Comparison of ENCODE assay signal across 9 mouse cellular contexts in genomic region chr10:53863486-53864357, GRCm38 (mm10).
DNase-seq lines count a peak whose midpoint lies in the region; ATAC-seq and TF ChIP-seq lines count a peak whose summit lies in the region.
"Had no signal": no experiment of that assay in that cellular context is flagged by ENCODE, and none has a peak within 500 bp of the region (broad histone marks: within the 10 kb centered on the region; RNA-seq: fewer than 3 reads in every experiment).

No protein-coding gene starts in this region.

- H3K9me3 ChIP-seq in liver, embryonic 12.5 days (replicated peaks), result no peaks in the 10 kb centered on the region
- H3K9me3 ChIP-seq in stomach, postnatal 0 days (ENCODE audit: control insufficient read depth, low read length), result no peaks in the 10 kb centered on the region
- H3K9me3 ChIP-seq: embryonic facial prominence, embryonic 13.5 days had no signal

- no peak overlapping the region for H3K27ac ChIP-seq in liver, embryonic 12.5 days
- no peak overlapping the region for H3K27ac ChIP-seq in stomach, postnatal 0 days (replicated peaks)
- H3K27ac ChIP-seq: embryonic facial prominence, embryonic 13.5 days had no signal

- TF ChIP-seq EP300 in stomach, postnatal 0 days (optimal IDR thresholded peaks at IDR 0.05), result no peak

- H3K27me3 ChIP-seq in liver, embryonic 12.5 days (replicated peaks), result no peaks in the 10 kb centered on the region
- H3K27me3 ChIP-seq in stomach, postnatal 0 days (ENCODE audit: control insufficient read depth, insufficient read depth, low read length), result no peaks in the 10 kb centered on the region
- H3K27me3 ChIP-seq: embryonic facial prominence, embryonic 13.5 days had no signal

- no peaks in the 10 kb centered on the region for H3K36me3 ChIP-seq in liver, embryonic 12.5 days
- H3K36me3 ChIP-seq in stomach, postnatal 0 days (ENCODE audit: control insufficient read depth, insufficient read depth, low read length), result no peaks in the 10 kb centered on the region
- H3K36me3 ChIP-seq: embryonic facial prominence, embryonic 13.5 days had no signal

- WGBS in liver, embryonic 12.5 days (ENCODE audit: insufficient replicate concordance), result 42% methylated on average over 7 of the region's 7 CpGs
- WGBS in stomach, postnatal 0 days, result 41% methylated on average over 7 of the region's 7 CpGs

- no peak overlapping the region for H3K4me3 ChIP-seq in liver, embryonic 12.5 days
- no peak overlapping the region for H3K4me3 ChIP-seq in stomach, postnatal 0 days (ENCODE audit: low read depth, low read length)
- H3K4me3 ChIP-seq: embryonic facial prominence, embryonic 13.5 days had no signal

- no peak overlapping the region for H3K4me2 ChIP-seq in liver, embryonic 12.5 days
- H3K4me2 ChIP-seq in stomach, postnatal 0 days (replicated peaks; ENCODE audit: low read depth), result no peak overlapping the region
- H3K4me2 ChIP-seq: embryonic facial prominence, embryonic 13.5 days had no signal

- H3K9ac ChIP-seq in liver, embryonic 12.5 days, result no peak overlapping the region
- no peak overlapping the region for H3K9ac ChIP-seq in stomach, postnatal 0 days (ENCODE audit: low read length)
- H3K9ac ChIP-seq: embryonic facial prominence, embryonic 13.5 days had no signal

- H3K4me1 ChIP-seq in liver, embryonic 12.5 days, result no peaks in the 10 kb centered on the region
- no peaks in the 10 kb centered on the region for H3K4me1 ChIP-seq in stomach, postnatal 0 days (replicated peaks; ENCODE audit: control insufficient read depth, insufficient read depth)
- H3K4me1 ChIP-seq: embryonic facial prominence, embryonic 13.5 days had no signal

- TF ChIP-seq CTCF in stomach, postnatal 0 days (IDR thresholded peaks at IDR 0.05; ENCODE audit: low read depth), result peak; percentile 90

- ATAC-seq in common myeloid progenitor, adult 5-6 weeks (replicated peaks; ENCODE audit: low read depth, poor library complexity, severe bottlenecking), result peak; percentile 88
- ATAC-seq in granulocyte monocyte progenitor cell, adult 5-6 weeks (replicated peaks; ENCODE audit: poor library complexity, severe bottlenecking), result peak; percentile 76
- peak; percentile 40; the same call in 1 of the 2 replicates for ATAC-seq in liver, embryonic 12.5 days
- ATAC-seq in stomach, postnatal 0 days (ENCODE audit: low FRiP score, low TSS enrichment), result peak; percentile 29; the same call in 1 of the 2 replicates

- peak; percentile 71 for DNase-seq in A20 (ENCODE audit: low read depth, low spot score)
- peak; percentile 4 for DNase-seq in T-cell, adult 2 months (ENCODE audit: low spot score)
- peak; percentile 56 for DNase-seq in kidney, postnatal 14 days
- peak; percentile 38 for DNase-seq in neural tube, embryonic 10.5 days (ENCODE audit: extremely low spot score, low spot score)
- peak; percentile 68 for DNase-seq in stomach, postnatal 0 days (ENCODE audit: low spot score)

Comparison
In these comparisons a context has a peak if more than half of its experiments do, and no peak if none do; other contexts are left out.
1. DNase-seq: peak in every context shown above with its lines; median percentile 71 in A20; 68 in stomach, postnatal 0 days; 56 in kidney, postnatal 14 days; 38 in neural tube, embryonic 10.5 days; 4 in T-cell, adult 2 months.
2. ATAC-seq: peak in every context shown above with its lines; median percentile 88 in common myeloid progenitor, adult 5-6 weeks; 76 in granulocyte monocyte progenitor cell, adult 5-6 weeks; 40 in liver, embryonic 12.5 days; 29 in stomach, postnatal 0 days.